Comparison of ENCODE assay signal across 10 mouse cellular contexts in genomic region chr11:5442590-5443021, GRCm38 (mm10). TPM values are rescaled to one million over a fixed set of nuclear protein-coding genes. Genes with fewer than 3 reads are reported as not detected.
DNase-seq lines count a peak whose midpoint lies in the region; ATAC-seq and TF ChIP-seq lines count a peak whose summit lies in the region.
"Had no signal": no experiment of that assay in that cellular context is flagged by ENCODE, and none has a peak within 500 bp of the region (broad histone marks: within the 10 kb centered on the region; RNA-seq: fewer than 3 reads in every experiment).

No protein-coding gene starts in this region.

- 0 out of 2 replicates have a peak, but pooled peaks cover 4% of the 10 kb centered on the region for H3K27me3 ChIP-seq in liver, postnatal 0 days (ENCODE audit: insufficient read depth, low read length)

- H3K36me3 ChIP-seq in liver, postnatal 0 days (replicated peaks; ENCODE audit: insufficient read depth, low read length): no peaks in the 10 kb centered on the region

- no peak overlapping the region for H3K9ac ChIP-seq in liver, postnatal 0 days (replicated peaks)

- peaks cover 23% of the 10 kb centered on the region for H3K4me1 ChIP-seq in liver, postnatal 0 days (ENCODE audit: insufficient read depth)

- peak overlapping the region; percentile 99 for H3K4me2 ChIP-seq in liver, postnatal 0 days (ENCODE audit: low read depth, low read length)

- 26% methylated on average over 3 of the region's 3 CpGs for WGBS in liver, postnatal 0 days (ENCODE audit: insufficient replicate concordance)

- no peaks in the 10 kb centered on the region for H3K9me3 ChIP-seq in liver, postnatal 0 days (ENCODE audit: low read length)

- no peak for TF ChIP-seq CTCF in liver, postnatal 0 days (IDR thresholded peaks at IDR 0.05; ENCODE audit: low read depth)

- H3K4me3 ChIP-seq in liver, postnatal 0 days (ENCODE audit: low read depth, low read length): peak overlapping the region; percentile 77

- no peak for ATAC-seq in liver, postnatal 0 days

- TF ChIP-seq EP300 in liver, postnatal 0 days (IDR thresholded peaks at IDR 0.05; ENCODE audit: low read depth): no peak

- no peak overlapping the region for H3K27ac ChIP-seq in liver, postnatal 0 days (ENCODE audit: low read depth)

- DNase-seq in embryo, embryonic 10.5 days (ENCODE audit: low spot score): peak; percentile 10
- DNase-seq in embryo, embryonic 9.5 days (ENCODE audit: extremely low spot score): no peak
- DNase-seq in thymus, postnatal 4 days: peak; percentile 34
- no peak for DNase-seq in thymus, postnatal 14 days
- no peak for DNase-seq in liver, postnatal 0 days
- no peak for DNase-seq in spleen, postnatal 4 days (ENCODE audit: low spot score in 2 of 2)
- no peak for DNase-seq in cerebellum, adult 8-10 months
- DNase-seq in urinary bladder, postnatal 14 days (ENCODE audit: low spot score): no peak
- DNase-seq: left cerebral cortex, postnatal 4 days; spleen, adult 18-20 months had no signal

RNA-seq across cellular contexts. Expression of gene Znrf3, which starts 2.0 kb away (rescaled TPM):
- 3.9 and 4.5 TPM in 2 replicates for polyA plus RNA-seq in liver, postnatal 0 days (2015; fragmentation: Nextera tagmentation; extraction: Ambion mirVana)

Comparison
In these comparisons a context has a peak if more than half of its experiments do, and no peak if none do; other contexts are left out.
1. DNase-seq: peak in embryo, embryonic 10.5 days (single experiment) and thymus, postnatal 4 days (single experiment); none in embryo, embryonic 9.5 days (single experiment), thymus, postnatal 14 days (single experiment), liver, postnatal 0 days (single experiment), spleen, postnatal 4 days (0 of 2), cerebellum, adult 8-10 months (single experiment) and urinary bladder, postnatal 14 days (single experiment).